Mouse (Mus musculus) embryonic facial prominence, embryonic 13.5 days (tissue): ENCODE data around the gene Nadk2. TPM values are rescaled to one million over a fixed set of nuclear protein-coding genes. Genes with fewer than 3 reads are reported as not detected.
A peak's percentile ranks its signal among the peaks of the same experiment; 100 is the strongest.

Experiments
- ATAC-seq: fragments of 200-750 bp; cut with Nextera tagmentation; 2 replicates; pipeline ENCODE4 v1.8.0; 2017; ENCODE audit warnings: low read depth; ENCODE audit not compliant: insufficient number of reproducible peaks, insufficient read depth, low FRiP score, low TSS enrichment
- H3K27ac ChIP-seq: fragments of 300-500 bp; sonication (generic); 2 replicates; pipeline ENCODE4 v1.5.1; 2015; ENCODE audit warnings: moderate library complexity, mild to moderate bottlenecking, inconsistent platforms
- H3K27me3 ChIP-seq: fragments of 300-500 bp; sonication (generic); 2 replicates; pipeline ENCODE4 v1.6.1; 2015; ENCODE audit warnings: mild to moderate bottlenecking, inconsistent platforms
- H3K36me3 ChIP-seq: fragments of 300-500 bp; sonication (generic); 2 replicates; pipeline ENCODE4 v1.6.1; 2015; ENCODE audit warnings: mild to moderate bottlenecking, inconsistent platforms
- H3K4me1 ChIP-seq: fragments of 300-500 bp; sonication (generic); 2 replicates; pipeline ENCODE4 v1.6.1; 2015; ENCODE audit warnings: inconsistent platforms
- H3K4me2 ChIP-seq: fragments of 300-500 bp; sonication (generic); 2 replicates; pipeline ENCODE4 v1.6.1; 2015; ENCODE audit warnings: moderate library complexity, mild to moderate bottlenecking, inconsistent platforms
- H3K4me3 ChIP-seq: fragments of 300-500 bp; sonication (generic); 2 replicates; pipeline ENCODE4 v1.5.1; 2015; ENCODE audit warnings: mild to moderate bottlenecking, inconsistent platforms
- H3K9ac ChIP-seq: fragments of 300-500 bp; sonication (generic); 2 replicates; pipeline ENCODE4 v1.6.1; 2015; ENCODE audit warnings: mild to moderate bottlenecking, inconsistent platforms
- H3K9me3 ChIP-seq: fragments of 300-500 bp; sonication (generic); 2 replicates; pipeline ENCODE4 v1.6.1; 2016; ENCODE audit warnings: inconsistent platforms
- WGBS: fragments of 180-500 bp; shearing (Covaris S2); methylation state at CpG from one replicate; pipeline ENCODE4 v1.1.7; 2015; ENCODE audit warnings: mixed read lengths; 5-methylcytosine and 5-hydroxymethylcytosine counted together
- polyA plus RNA-seq: library from polyadenylated mRNA; unstranded; fragments of >200 nt; fragmentation: Nextera tagmentation; extraction: Ambion mirVana; gene quantifications from 2 replicates; pipeline ENCODE4 v1.2.1, GENCODE M21; 2015

Gene Nadk2
- polyA plus RNA-seq, 1 experiment from 2014 or later = 25.0 TPM

GRCm38 (mm10) chr15:9074671-9075070, 3.6 kb downstream of the Nadk2 start:
- H3K27me3 ChIP-seq = no peaks in the 10 kb centered on the region
- H3K9ac ChIP-seq = no peak overlapping the region
- no peak overlapping the region for H3K4me2 ChIP-seq
- ATAC-seq = no peak
- H3K9me3 ChIP-seq = no peaks in the 10 kb centered on the region
- 15% methylated on average over 4 of the region's 4 CpGs for WGBS
- no peak overlapping the region for H3K27ac ChIP-seq
- no peaks in the 10 kb centered on the region for H3K36me3 ChIP-seq
- peaks cover 54% of the 10 kb centered on the region for H3K4me1 ChIP-seq
- H3K4me3 ChIP-seq = no peak overlapping the region

- H3K36me3 ChIP-seq = no peaks in the 10 kb centered on the region
- H3K4me2 ChIP-seq = 0 out of 2 replicates have a peak overlapping the region, but pooled peaks have one; percentile 5
- ATAC-seq = no peak
- peaks cover 47% of the 10 kb centered on the region for H3K4me1 ChIP-seq
- H3K27ac ChIP-seq = peak overlapping the region; percentile 3; the same call in 1 of the 2 replicates
- H3K4me3 ChIP-seq = no peak overlapping the region
- WGBS = 50% methylated on average over 14 of the region's 14 CpGs
- no peak overlapping the region for H3K9ac ChIP-seq
- no peaks in the 10 kb centered on the region for H3K9me3 ChIP-seq
- H3K27me3 ChIP-seq = no peaks in the 10 kb centered on the region
Measured at GRCm38 (mm10) chr15:9075608-9076200, 4.6 kb downstream of the Nadk2 start.

- H3K27me3 ChIP-seq = no peaks in the 10 kb centered on the region
- no peak overlapping the region for H3K9ac ChIP-seq
- H3K9me3 ChIP-seq = no peaks in the 10 kb centered on the region
- no peak for ATAC-seq
- no peak overlapping the region for H3K4me2 ChIP-seq
- peak overlapping the region; percentile 39; the same call in 1 of the 2 replicates for H3K27ac ChIP-seq
- peaks cover 34% of the 10 kb centered on the region for H3K4me1 ChIP-seq
- no peak overlapping the region for H3K4me3 ChIP-seq
- no peaks in the 10 kb centered on the region for H3K36me3 ChIP-seq
- 72% methylated on average over 12 of the region's 12 CpGs for WGBS
Measured at GRCm38 (mm10) chr15:9078481-9079300, 7.6 kb downstream of the Nadk2 start.

- Histone ChIP-seq H3K4me1 (peaks cover 29% of the 10 kb centered on the region), H3K4me3 (no peak overlapping the region), H3K27ac (no peak overlapping the region), H3K27me3 (no peaks in the 10 kb centered on the region), H3K4me2 (no peak overlapping the region), H3K36me3 (0 out of 2 replicates have a peak, but pooled peaks cover 6% of the 10 kb centered on the region), H3K9ac (no peak overlapping the region), H3K9me3 (no peaks in the 10 kb centered on the region)
- no peak for ATAC-seq
- 48% methylated on average over 5 of the region's 5 CpGs for WGBS
Measured at GRCm38 (mm10) chr15:9079626-9080025, 8.6 kb downstream of the Nadk2 start.

- Histone ChIP-seq H3K4me2 (no peak overlapping the region), H3K27me3 (no peaks in the 10 kb centered on the region), H3K9me3 (no peaks in the 10 kb centered on the region), H3K4me3 (no peak overlapping the region), H3K9ac (no peak overlapping the region), H3K27ac (no peak overlapping the region), H3K36me3 (0 out of 2 replicates have a peak, but pooled peaks cover 10% of the 10 kb centered on the region), H3K4me1 (peaks cover 23% of the 10 kb centered on the region)
- 59% methylated on average over 4 of the region's 4 CpGs for WGBS
- ATAC-seq = no peak
Measured at GRCm38 (mm10) chr15:9080206-9080605, 9.1 kb downstream of the Nadk2 start.

GRCm38 (mm10) chr15:9081294-9081693, 10.2 kb downstream of the Nadk2 start:
- Histone ChIP-seq H3K4me3 (no peak overlapping the region), H3K9me3 (no peaks in the 10 kb centered on the region), H3K4me1 (peaks cover 15% of the 10 kb centered on the region), H3K27ac (no peak overlapping the region), H3K36me3 (peaks cover 21% of the 10 kb centered on the region; the same call in 1 of the 2 replicates), H3K27me3 (no peaks in the 10 kb centered on the region), H3K4me2 (no peak overlapping the region), H3K9ac (no peak overlapping the region)
- ATAC-seq = no peak
- WGBS = 84% methylated on average over 3 of the region's 3 CpGs

- no peak for ATAC-seq
- Histone ChIP-seq H3K9me3 (no peaks in the 10 kb centered on the region), H3K36me3 (peaks cover 33% of the 10 kb centered on the region), H3K4me2 (no peak overlapping the region), H3K4me3 (no peak overlapping the region), H3K27me3 (no peaks in the 10 kb centered on the region), H3K27ac (no peak overlapping the region), H3K9ac (no peak overlapping the region), H3K4me1 (peaks cover 10% of the 10 kb centered on the region)
- 86% methylated on average over 9 of the region's 9 CpGs for WGBS
Measured at GRCm38 (mm10) chr15:9082753-9083152, 11.7 kb downstream of the Nadk2 start.

- Histone ChIP-seq H3K36me3 (peaks cover 53% of the 10 kb centered on the region), H3K4me2 (no peak overlapping the region), H3K4me3 (no peak overlapping the region), H3K27me3 (no peaks in the 10 kb centered on the region), H3K9me3 (no peaks in the 10 kb centered on the region), H3K4me1 (no peaks in the 10 kb centered on the region), H3K27ac (no peak overlapping the region), H3K9ac (no peak overlapping the region)
- ATAC-seq = no peak
- 66% methylated on average over 11 of the region's 11 CpGs for WGBS
Measured at GRCm38 (mm10) chr15:9086813-9087212, 15.8 kb downstream of the Nadk2 start.

- ATAC-seq = no peak
- Histone ChIP-seq H3K9me3 (no peaks in the 10 kb centered on the region), H3K4me3 (no peak overlapping the region), H3K4me1 (no peaks in the 10 kb centered on the region), H3K36me3 (peaks cover 53% of the 10 kb centered on the region), H3K9ac (no peak overlapping the region), H3K4me2 (no peak overlapping the region), H3K27me3 (no peaks in the 10 kb centered on the region), H3K27ac (no peak overlapping the region)
- WGBS = 75% methylated on average over 5 of the region's 5 CpGs
Measured at GRCm38 (mm10) chr15:9087421-9087820, 16.4 kb downstream of the Nadk2 start.

GRCm38 (mm10) chr15:9087895-9088682, 17.0 kb downstream of the Nadk2 start:
- Histone ChIP-seq H3K4me1 (no peaks in the 10 kb centered on the region), H3K9ac (no peak overlapping the region), H3K27ac (no peak overlapping the region), H3K9me3 (no peaks in the 10 kb centered on the region), H3K36me3 (peaks cover 60% of the 10 kb centered on the region), H3K4me3 (no peak overlapping the region), H3K4me2 (no peak overlapping the region), H3K27me3 (no peaks in the 10 kb centered on the region)
- ATAC-seq = no peak
- WGBS = 83% methylated on average over 17 of the region's 17 CpGs

- peaks cover 66% of the 10 kb centered on the region for H3K36me3 ChIP-seq
- H3K27ac ChIP-seq = no peak overlapping the region
- 59% methylated on average over 8 of the region's 8 CpGs for WGBS
- no peak overlapping the region for H3K4me3 ChIP-seq
- H3K4me1 ChIP-seq = no peaks in the 10 kb centered on the region
- H3K9me3 ChIP-seq = no peaks in the 10 kb centered on the region
- no peak for ATAC-seq
- no peaks in the 10 kb centered on the region for H3K27me3 ChIP-seq
- H3K9ac ChIP-seq = no peak overlapping the region
- H3K4me2 ChIP-seq = no peak overlapping the region
Measured at GRCm38 (mm10) chr15:9088683-9089072, 17.6 kb downstream of the Nadk2 start.
